Mouse (Mus musculus): Measurements from ENCODE around the gene Lrrc9. TPM values are rescaled to one million over a fixed set of nuclear protein-coding genes. Genes with fewer than 3 reads are reported as not detected.

Lrrc9 gene
- polyA plus RNA-seq, 1 experiment from 2014 or later, result 0.95 TPM

DNA sequence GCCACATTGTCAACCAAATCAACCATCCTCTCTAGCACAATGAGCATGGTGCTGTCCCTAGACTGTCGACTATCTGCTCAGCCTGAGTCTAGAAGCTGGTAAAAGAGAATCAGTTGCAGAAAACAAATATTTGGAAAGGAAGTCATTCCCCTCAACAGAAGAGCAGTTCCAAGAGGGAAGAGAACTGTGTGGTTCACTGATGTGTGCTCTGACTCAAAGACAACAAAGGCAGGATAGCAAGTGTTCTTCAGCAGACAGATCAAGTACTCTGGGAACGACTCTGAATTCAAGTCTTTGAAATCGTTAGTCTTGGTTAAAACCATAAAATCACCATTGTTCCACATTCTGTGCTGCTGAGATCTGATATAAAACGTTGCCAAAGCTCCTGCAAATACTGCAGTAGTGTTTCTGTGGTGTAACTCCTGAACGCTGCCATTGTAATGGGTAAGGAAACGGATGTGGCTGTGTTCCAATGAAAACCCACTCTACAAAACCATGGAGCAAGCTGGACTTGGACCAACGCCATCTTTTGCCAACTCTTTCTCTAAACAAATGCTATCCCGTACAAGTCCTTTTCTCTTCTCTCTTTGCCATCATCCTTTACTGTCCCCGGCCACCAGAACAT lies 8.3 kb upstream of the Lrrc9 start:
- Histone ChIP-seq H3K36me3 (ENCODE audit: insufficient read depth, low read length) (no peaks in the 10 kb centered on the region), H3K9ac (replicated peaks; ENCODE audit: low read depth) (no peak overlapping the region), H3K27ac (ENCODE audit: low read length) (no peak overlapping the region), H3K27me3 (replicated peaks; ENCODE audit: insufficient read depth, low read length) (no peaks in the 10 kb centered on the region), H3K9me3 (ENCODE audit: low read length) (no peaks in the 10 kb centered on the region), H3K4me1 (ENCODE audit: insufficient read depth, low read depth, low read length) (no peaks in the 10 kb centered on the region), H3K4me3 (ENCODE audit: low read depth, low read length) (no peak overlapping the region), H3K4me2 (replicated peaks; ENCODE audit: low read depth, low read length) (no peak overlapping the region)
- ATAC-seq, result no peak
- WGBS, result 28% methylated on average over 9 of the region's 9 CpGs
- no peak for TF ChIP-seq CTCF (IDR thresholded peaks at IDR 0.05)
- DNase-seq (ENCODE audit: low spot score), result peak; percentile 57

DNA sequence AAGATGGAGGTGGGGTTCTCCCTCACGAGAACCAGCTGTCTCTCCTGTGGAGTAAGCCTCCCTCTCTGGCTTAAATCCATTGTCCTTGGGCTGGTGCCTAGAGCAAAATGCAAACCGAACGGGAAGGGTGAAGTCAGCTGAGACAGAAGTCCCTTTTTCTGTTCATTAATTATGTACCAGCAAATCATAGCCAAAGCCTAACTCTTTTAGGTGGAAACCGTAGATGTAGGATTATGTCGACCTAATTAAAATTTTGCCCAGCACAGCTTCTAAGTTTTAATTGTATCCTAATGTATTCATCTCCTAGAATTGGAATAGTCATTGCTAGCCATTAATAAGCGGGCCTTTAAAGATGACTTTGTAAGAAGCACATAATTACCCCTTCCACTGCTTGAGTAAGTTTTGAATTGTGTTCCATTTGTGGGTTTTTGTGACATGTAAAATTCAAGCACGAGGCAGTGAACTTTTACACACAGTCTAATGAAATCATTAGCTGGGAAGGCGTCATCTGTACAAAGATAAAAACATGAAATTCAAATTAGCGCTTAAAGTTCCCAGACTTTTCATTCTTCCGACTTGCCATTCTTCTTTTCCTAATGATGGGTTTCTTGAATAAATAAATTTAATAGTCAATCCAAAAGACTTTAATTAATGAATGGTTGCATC lies 3.9 kb upstream of the Lrrc9 start:
- Histone ChIP-seq H3K4me3 (ENCODE audit: low read depth, low read length) (no peak overlapping the region), H3K27ac (ENCODE audit: low read length) (no peak overlapping the region), H3K27me3 (replicated peaks; ENCODE audit: insufficient read depth, low read length) (no peaks in the 10 kb centered on the region), H3K9ac (replicated peaks; ENCODE audit: low read depth) (no peak overlapping the region), H3K9me3 (ENCODE audit: low read length) (no peaks in the 10 kb centered on the region), H3K4me2 (replicated peaks; ENCODE audit: low read depth, low read length) (no peak overlapping the region), H3K4me1 (ENCODE audit: insufficient read depth, low read depth, low read length) (peaks cover 7% of the 10 kb centered on the region; the same call in 1 of the 2 replicates), H3K36me3 (ENCODE audit: insufficient read depth, low read length) (no peaks in the 10 kb centered on the region)
- 77% methylated on average over 10 of the region's 10 CpGs for WGBS
- DNase-seq (ENCODE audit: low spot score) (no peak), ATAC-seq (no peak)
- TF ChIP-seq EP300 (IDR thresholded peaks at IDR 0.05) (no peak), CTCF (IDR thresholded peaks at IDR 0.05) (no peak)

DNA sequence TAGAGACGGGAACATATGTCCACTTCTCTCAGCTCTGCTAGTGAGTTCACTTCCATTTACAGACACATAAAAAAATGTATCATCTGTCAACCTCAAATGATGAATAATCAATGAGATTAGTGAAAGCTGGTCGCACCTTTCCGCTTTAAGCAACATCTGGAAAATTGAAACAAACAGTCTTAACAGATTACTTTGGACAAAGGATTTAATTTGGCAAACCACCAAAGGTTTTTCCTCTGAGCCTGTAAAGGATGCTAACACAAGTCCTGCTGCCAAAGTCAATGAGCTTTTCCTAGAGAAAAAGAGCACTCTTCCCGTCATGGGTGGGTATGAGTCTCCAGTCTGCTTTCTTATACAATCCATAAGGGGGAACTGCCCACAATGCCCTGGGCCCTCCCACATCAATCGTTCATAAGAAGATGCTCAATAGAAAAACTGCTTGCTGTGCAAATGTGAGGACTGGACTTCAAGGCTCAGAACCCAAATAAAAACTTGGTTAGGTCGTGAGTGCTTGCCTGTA lies 2.6 kb upstream of the Lrrc9 start:
- no peak overlapping the region for H3K9ac ChIP-seq (replicated peaks; ENCODE audit: low read depth)
- no peaks in the 10 kb centered on the region for H3K36me3 ChIP-seq (ENCODE audit: insufficient read depth, low read length)
- H3K27ac ChIP-seq (ENCODE audit: low read length), result no peak overlapping the region
- H3K9me3 ChIP-seq (ENCODE audit: low read length), result no peaks in the 10 kb centered on the region
- DNase-seq (ENCODE audit: low spot score), result peak; percentile 41
- peaks cover 7% of the 10 kb centered on the region; the same call in 1 of the 2 replicates for H3K4me1 ChIP-seq (ENCODE audit: insufficient read depth, low read depth, low read length)
- H3K4me2 ChIP-seq (replicated peaks; ENCODE audit: low read depth, low read length), result no peak overlapping the region
- 47% methylated on average over 6 of the region's 6 CpGs for WGBS
- no peak for ATAC-seq
- 0 out of 2 replicates have a peak, but pooled peaks have one; percentile 26 for TF ChIP-seq EP300 (IDR thresholded peaks at IDR 0.05)
- no peak for TF ChIP-seq CTCF (IDR thresholded peaks at IDR 0.05)
- no peaks in the 10 kb centered on the region for H3K27me3 ChIP-seq (replicated peaks; ENCODE audit: insufficient read depth, low read length)
- H3K4me3 ChIP-seq (ENCODE audit: low read depth, low read length), result no peak overlapping the region

DNA sequence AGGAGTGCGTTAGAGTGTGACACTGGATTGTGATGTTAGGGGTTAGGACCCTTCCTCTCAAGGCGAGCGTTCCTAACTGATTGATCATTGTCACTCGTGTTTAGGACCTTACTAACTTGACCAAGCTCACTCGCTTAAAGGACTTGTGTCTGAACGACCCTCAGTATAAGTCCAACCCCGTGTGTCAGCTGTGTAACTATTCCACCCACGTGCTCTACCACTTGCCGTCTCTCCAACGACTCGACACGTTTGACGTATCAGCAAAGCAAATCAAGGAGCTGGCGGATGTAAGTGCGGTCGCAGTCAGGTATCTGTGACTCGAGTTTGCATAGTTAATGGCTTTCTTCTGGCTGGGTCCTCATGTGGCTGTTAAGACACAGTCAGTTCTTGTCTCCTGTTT lies 12.3 kb downstream of the Lrrc9 start:
- ATAC-seq, result no peak
- no peaks in the 10 kb centered on the region for H3K36me3 ChIP-seq (ENCODE audit: insufficient read depth, low read length)
- TF ChIP-seq EP300 (IDR thresholded peaks at IDR 0.05), result no peak
- no peak for TF ChIP-seq CTCF (IDR thresholded peaks at IDR 0.05)
- no peak overlapping the region for H3K4me3 ChIP-seq (ENCODE audit: low read depth, low read length)
- 43% methylated on average over 17 of the region's 17 CpGs for WGBS
- H3K9me3 ChIP-seq (ENCODE audit: low read length), result no peaks in the 10 kb centered on the region
- no peak overlapping the region for H3K27ac ChIP-seq (ENCODE audit: low read length)
- no peak overlapping the region for H3K9ac ChIP-seq (replicated peaks; ENCODE audit: low read depth)
- no peaks in the 10 kb centered on the region for H3K4me1 ChIP-seq (ENCODE audit: insufficient read depth, low read depth, low read length)
- H3K27me3 ChIP-seq (replicated peaks; ENCODE audit: insufficient read depth, low read length), result no peaks in the 10 kb centered on the region
- DNase-seq (ENCODE audit: low spot score), result no peak
- H3K4me2 ChIP-seq (replicated peaks; ENCODE audit: low read depth, low read length), result no peak overlapping the region

DNA sequence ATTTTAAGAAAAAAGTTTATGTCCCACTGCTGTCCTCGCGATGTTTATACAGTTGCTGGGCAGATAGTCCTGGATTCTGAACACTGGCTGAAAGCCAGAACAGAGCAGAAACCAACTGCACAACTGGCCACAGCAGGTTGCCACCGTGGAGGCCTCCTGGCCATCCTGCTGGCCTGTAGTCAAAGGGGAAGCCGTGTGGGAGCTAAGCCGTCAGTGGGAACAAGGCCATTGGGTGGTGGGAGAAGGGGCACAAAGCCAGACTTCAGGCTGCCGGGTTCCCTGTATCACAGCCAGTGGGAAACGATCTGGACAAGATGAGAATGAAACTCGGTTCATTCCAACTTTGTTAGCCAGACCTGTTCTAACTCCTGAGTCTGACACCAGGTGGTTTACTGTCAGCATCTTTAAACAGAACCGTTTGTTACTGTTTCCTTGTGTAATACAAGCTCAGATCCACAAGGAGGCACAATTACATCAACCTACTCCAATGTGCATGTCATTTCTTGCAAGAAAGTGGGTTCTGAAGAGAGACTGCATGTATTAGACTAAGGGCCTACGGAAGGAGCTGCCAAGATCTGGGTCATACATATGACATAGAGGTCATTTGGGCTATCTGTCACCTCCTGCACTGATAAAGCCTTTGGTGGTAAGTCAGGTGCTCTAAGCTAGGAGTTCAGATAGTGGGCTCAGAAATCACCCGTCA lies 19.7 kb downstream of the Lrrc9 start:
- H3K36me3 ChIP-seq (ENCODE audit: insufficient read depth, low read length), result no peaks in the 10 kb centered on the region
- no peaks in the 10 kb centered on the region for H3K9me3 ChIP-seq (ENCODE audit: low read length)
- H3K4me2 ChIP-seq (replicated peaks; ENCODE audit: low read depth, low read length), result no peak overlapping the region
- H3K9ac ChIP-seq (replicated peaks; ENCODE audit: low read depth), result no peak overlapping the region
- H3K27ac ChIP-seq (ENCODE audit: low read length), result no peak overlapping the region
- no peak overlapping the region for H3K4me3 ChIP-seq (ENCODE audit: low read depth, low read length)
- ATAC-seq (0 out of 2 replicates have a peak, but pooled peaks have one; percentile 35), DNase-seq (ENCODE audit: low spot score) (peak; percentile 64)
- no peaks in the 10 kb centered on the region for H3K4me1 ChIP-seq (ENCODE audit: insufficient read depth, low read depth, low read length)
- 43% methylated on average over 11 of the region's 11 CpGs for WGBS
- H3K27me3 ChIP-seq (replicated peaks; ENCODE audit: insufficient read depth, low read length), result no peaks in the 10 kb centered on the region
- TF ChIP-seq CTCF (IDR thresholded peaks at IDR 0.05) (peak; percentile 70), EP300 (IDR thresholded peaks at IDR 0.05) (no peak)

DNA sequence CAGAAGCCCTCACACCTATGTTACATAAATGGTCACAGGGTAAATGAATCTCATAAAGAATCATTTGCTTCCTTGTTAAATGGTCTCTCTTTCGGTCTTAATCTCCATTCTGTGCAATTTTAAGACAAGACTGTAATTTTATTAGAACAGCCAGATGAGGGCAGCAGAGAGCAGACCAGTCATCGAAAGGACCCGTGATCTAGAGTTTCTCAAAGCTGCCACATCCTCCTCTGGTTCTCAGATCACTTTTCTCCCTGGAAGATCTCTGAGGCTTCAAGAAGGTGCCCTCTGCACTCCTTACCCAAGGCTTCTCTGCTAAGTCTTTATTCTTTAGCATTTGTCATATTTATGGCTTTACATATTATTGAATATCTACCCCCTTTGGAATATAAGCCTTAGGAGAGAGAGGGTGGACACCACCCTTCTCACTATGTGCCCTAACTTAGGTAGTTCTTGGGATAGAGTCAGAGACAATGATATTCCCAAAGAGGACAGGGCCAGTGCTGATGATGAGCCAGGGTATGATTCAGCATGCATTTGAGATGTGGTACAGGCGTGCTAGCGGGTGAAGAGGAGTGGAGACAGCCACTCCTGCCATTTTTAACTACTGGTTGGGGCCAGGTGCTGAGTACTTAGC lies 20.3 kb downstream of the Lrrc9 start:
- Histone ChIP-seq H3K27me3 (replicated peaks; ENCODE audit: insufficient read depth, low read length) (no peaks in the 10 kb centered on the region), H3K4me1 (ENCODE audit: insufficient read depth, low read depth, low read length) (no peaks in the 10 kb centered on the region), H3K9me3 (ENCODE audit: low read length) (no peaks in the 10 kb centered on the region), H3K4me3 (ENCODE audit: low read depth, low read length) (no peak overlapping the region), H3K9ac (replicated peaks; ENCODE audit: low read depth) (no peak overlapping the region), H3K36me3 (ENCODE audit: insufficient read depth, low read length) (no peaks in the 10 kb centered on the region), H3K4me2 (replicated peaks; ENCODE audit: low read depth, low read length) (no peak overlapping the region), H3K27ac (ENCODE audit: low read length) (no peak overlapping the region)
- ATAC-seq, result peak; percentile 21; the same call in 1 of the 2 replicates
- WGBS, result 46% methylated on average over 5 of the region's 5 CpGs
- TF ChIP-seq EP300 (IDR thresholded peaks at IDR 0.05) (no peak), CTCF (IDR thresholded peaks at IDR 0.05) (peak; percentile 75)
- DNase-seq (ENCODE audit: low spot score), result peak; percentile 92

Data from lung, postnatal 0 days (tissue).